Mouse (Mus musculus): Measurements from ENCODE around the gene Telo2.
A peak's percentile ranks its signal among the peaks of the same experiment; 100 is the strongest.
"Not testable (repeated sequence)": the region's sequence is repeated elsewhere in the genome, so short reads cannot be mapped to it uniquely, and the experiment has no call there.

The Telo2 gene

GRCm38 (mm10) chr17:25115664-25116432 lies at the start of gene Telo2:
Gene Telo2, minus strand, starts transcription at chr17:25115967.
- peak; percentile 89 to 92 for DNase-seq (ENCODE audit: low spot score in 2 of 2)

DNA sequence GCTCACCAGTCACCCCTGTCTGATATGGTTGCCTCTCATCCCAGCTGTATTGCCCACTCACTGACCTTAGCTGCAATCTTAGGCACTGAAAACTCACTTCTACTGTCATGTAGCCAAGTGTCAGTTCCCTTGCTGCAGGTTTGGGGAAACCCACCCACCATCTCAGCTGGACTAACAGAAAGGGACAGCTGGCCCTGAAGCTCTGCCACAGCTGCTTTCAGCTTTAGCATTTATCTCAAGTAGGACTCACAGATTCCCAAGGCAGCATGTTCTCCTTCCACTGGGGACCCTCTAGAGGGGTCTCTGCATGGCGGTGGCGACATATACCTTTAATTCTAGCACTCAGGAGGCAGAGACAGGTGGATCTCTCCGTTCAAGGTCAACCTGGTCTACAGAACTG lies 49.0 kb upstream of the Telo2 start:
- DNase-seq (ENCODE audit: low spot score in 2 of 2): no peak

DNA sequence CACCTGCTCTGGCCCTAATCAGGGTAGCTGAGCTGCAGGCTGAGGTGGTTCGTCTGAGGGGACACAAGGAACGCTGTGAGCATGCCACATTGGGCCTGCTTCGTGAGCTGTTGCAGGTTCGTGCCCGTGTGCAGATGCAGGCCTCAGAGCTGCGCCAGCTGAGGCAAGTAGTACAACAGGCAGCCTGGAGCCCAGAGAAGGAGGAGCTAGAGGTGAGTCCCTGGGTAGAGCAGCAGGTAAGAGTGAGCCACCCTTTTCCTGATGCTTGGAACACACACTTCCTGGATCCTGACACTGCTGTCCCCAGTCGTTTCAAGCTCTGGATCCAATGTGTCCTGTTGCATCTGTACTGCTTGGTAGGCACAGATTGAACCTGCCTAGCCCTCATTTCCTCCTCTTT lies 47.6 kb upstream of the Telo2 start:
- no peak for DNase-seq (ENCODE audit: low spot score in 2 of 2)

GRCm38 (mm10) chr17:25162161-25162560 lies 46.4 kb upstream of the Telo2 start, which contains the start of gene Ccdc154:
Gene Ccdc154, plus strand, starts transcription at chr17:25162461.
- no peak for DNase-seq (ENCODE audit: low spot score in 2 of 2)

- no peak for DNase-seq (ENCODE audit: low spot score in 2 of 2)
Measured at GRCm38 (mm10) chr17:25139960-25140359, 24.2 kb upstream of the Telo2 start.

DNA sequence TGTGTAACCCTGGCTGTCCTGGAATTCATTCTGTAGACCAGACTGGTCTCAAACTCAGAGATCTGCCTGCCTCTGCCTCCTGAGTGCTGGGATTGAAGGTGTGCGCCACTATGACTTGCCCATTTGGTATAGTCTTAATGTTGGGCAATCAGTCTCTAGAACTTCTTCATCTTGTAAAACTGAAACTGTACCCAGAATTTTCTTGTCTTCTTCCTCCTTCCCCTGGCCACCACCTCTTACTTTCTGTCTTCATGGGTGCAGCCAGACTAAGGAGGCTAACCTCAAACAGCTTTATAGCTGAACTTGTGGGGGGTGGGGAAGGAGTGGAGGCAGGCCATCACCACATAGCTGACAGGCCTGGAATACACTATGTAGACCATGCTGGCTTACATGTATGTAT lies 23.0 kb upstream of the Telo2 start:
- no peak for DNase-seq (ENCODE audit: low spot score in 2 of 2)

DNA sequence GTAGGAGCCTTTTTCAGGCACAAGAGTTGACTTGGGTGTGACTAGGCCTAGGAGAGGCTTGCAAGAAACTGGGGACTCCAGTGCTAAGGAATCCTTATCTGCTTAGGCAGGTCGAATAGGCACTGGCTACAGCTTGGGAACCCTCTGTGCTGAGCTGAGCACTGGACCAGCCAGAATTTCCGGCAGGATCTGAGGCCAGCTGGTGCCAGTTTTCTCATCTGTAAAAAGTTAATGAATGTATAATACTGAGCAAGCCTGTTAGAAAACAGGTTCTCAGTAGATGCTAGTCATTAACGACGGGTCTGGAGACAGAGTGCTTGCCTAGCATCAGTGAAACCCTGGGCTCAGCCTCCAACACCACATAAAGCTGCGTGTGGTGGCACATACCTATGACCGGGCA lies 19.9 kb upstream of the Telo2 start:
- no peak for DNase-seq (ENCODE audit: low spot score in 2 of 2)

- peak; percentile 88 to 94 for DNase-seq (ENCODE audit: low spot score in 2 of 2)
Measured at GRCm38 (mm10) chr17:25133275-25133698, 17.5 kb upstream of the Telo2 start, which contains the start of gene Clcn7. Gene Clcn7, plus strand, starts transcription at chr17:25133391.

- no peak for DNase-seq (ENCODE audit: low spot score in 2 of 2)
Measured at GRCm38 (mm10) chr17:25130060-25130459, 14.3 kb upstream of the Telo2 start.

- DNase-seq (ENCODE audit: low spot score in 2 of 2): no peak
Measured at GRCm38 (mm10) chr17:25127681-25128080, 11.9 kb upstream of the Telo2 start.

DNA sequence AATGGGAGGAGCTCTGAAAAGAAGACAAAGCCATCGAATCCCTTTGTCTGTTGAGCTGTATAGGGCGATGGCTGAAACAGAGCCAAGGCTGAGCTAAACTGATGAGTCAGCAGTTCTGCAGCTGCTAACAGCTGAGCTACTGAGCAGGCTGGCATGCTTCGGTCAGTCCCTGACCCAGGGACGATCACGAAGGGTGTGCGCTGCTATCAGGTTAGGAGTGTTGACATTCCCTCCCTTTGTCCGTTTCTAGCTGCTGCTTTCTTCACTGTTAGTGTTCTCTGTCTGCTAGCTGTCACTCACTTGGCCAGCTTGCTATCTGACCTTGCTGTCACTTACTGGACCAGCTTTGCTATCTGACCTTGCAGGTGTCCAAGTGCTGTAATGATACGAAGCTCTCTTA lies 11.3 kb upstream of the Telo2 start:
- DNase-seq (ENCODE audit: low spot score in 2 of 2): no peak

- not testable (repeated sequence) for DNase-seq (ENCODE audit: low spot score in 2 of 2)
Measured at GRCm38 (mm10) chr17:25125442-25126060, 9.8 kb upstream of the Telo2 start.

DNA sequence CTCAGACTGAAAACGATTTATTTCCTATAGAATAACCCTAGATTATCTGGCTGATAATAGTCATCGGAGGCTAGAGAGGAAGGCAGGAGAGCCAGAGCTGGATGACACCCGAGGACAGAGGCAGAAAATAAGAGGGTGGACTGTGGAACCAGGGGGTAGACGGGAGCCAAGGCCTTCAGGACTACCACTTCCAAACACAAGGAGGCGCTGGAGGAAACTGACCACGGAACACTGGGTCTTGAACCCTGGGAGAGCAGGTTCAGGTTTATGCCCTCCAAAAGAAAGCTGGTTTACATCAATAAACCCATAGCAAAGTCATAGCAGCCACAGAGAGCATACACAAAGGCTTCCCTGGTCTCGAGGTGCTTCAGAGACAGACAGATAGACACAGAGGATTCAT lies 8.2 kb upstream of the Telo2 start:
- no peak for DNase-seq (ENCODE audit: low spot score in 2 of 2)

GRCm38 (mm10) chr17:25120406-25120805 lies 4.6 kb upstream of the Telo2 start, which contains the start of gene Ptx4:
Gene Ptx4, plus strand, starts transcription at chr17:25120760.
- no peak for DNase-seq (ENCODE audit: low spot score in 2 of 2)

GRCm38 (mm10) chr17:25117263-25117662 lies 1.5 kb upstream of the Telo2 start:
- DNase-seq (ENCODE audit: low spot score in 2 of 2): no peak

GRCm38 (mm10) chr17:25114908-25115645 lies 690 bp downstream of the Telo2 start:
- no peak for DNase-seq (ENCODE audit: low spot score in 2 of 2)

- no peak for DNase-seq (ENCODE audit: low spot score in 2 of 2)
Measured at GRCm38 (mm10) chr17:25112423-25112810, 3.4 kb downstream of the Telo2 start.

GRCm38 (mm10) chr17:25111739-25112422 lies 3.9 kb downstream of the Telo2 start:
- DNase-seq (ENCODE audit: low spot score in 2 of 2): peak in 1 of 2 experiments; percentile 22

- no peak for DNase-seq (ENCODE audit: low spot score in 2 of 2)
Measured at GRCm38 (mm10) chr17:25111220-25111619, 4.5 kb downstream of the Telo2 start.

DNA sequence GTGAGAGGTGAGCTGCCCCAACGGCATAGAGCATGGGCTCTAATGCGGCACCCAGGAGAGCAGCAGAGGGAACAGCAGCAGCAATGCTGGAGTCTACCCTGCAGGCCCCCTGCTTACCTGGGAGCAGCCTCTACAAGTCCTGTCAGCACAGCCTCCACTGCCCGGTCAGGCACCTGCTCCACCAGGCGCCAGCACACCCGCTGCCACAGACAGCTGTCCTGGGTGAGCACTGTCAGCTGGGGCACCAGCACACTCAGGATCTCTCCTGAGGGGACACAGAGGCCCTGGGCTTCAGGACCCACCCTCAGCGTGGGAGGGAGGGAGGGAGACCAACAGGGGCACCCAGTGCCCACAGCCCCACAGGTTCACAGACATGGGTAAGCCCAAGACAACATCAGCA lies 5.2 kb downstream of the Telo2 start:
- no peak for DNase-seq (ENCODE audit: low spot score in 2 of 2)

DNA sequence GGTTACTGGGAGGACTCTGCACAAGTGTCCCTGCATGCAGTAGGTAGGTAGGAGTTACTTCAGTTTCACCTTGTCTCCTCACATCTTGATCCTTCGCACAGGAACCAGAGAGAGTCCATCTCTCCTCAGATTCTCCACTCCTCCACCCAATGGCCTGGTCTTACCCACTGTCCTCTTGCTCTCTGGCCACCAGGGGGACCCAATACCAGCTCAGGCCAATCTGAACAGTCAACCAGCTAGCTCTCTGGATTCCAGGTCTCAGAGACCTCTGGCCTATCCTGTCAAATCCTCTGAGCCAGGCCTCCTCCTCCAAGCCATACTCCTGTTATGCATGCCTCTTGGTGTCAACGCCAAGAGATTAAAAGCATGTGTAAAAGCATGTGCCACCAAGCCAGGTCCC lies 6.2 kb downstream of the Telo2 start:
- peak in 1 of 2 experiments; percentile 56 for DNase-seq (ENCODE audit: low spot score in 2 of 2)

GRCm38 (mm10) chr17:25107786-25108185 lies 8.0 kb downstream of the Telo2 start:
- no peak for DNase-seq (ENCODE audit: low spot score in 2 of 2)

Data from urinary bladder, postnatal 36 days (tissue).